Mouse (Mus musculus) MEL (cell line): ENCODE data around the gene Dtx3. TPM values are rescaled to one million over a fixed set of nuclear protein-coding genes. Genes with fewer than 3 reads are reported as not detected.

Experiments
- DNase-seq: peaks from one replicate; pipeline ENCODE4 v3.0.0; 2011; ENCODE audit warnings: low read depth, low spot score
- H3K27ac ChIP-seq: 2 replicates; pipeline ENCODE4 v1.5.1; 2012; ENCODE audit warnings: low read depth, mild to moderate bottlenecking, control low read depth, low read length, moderate library complexity; ENCODE audit not compliant: control insufficient read depth
- H3K27me3 ChIP-seq, 2 experiments: fragments of 150-350 bp in 1 of 2; sonication (generic) in 1 of 2; 2 replicates each; pipeline ENCODE4 v1.6.1; 2012; ENCODE audit warnings: low read length in 2 of 2, mild to moderate bottlenecking in 2 of 2, improper control_type of control experiment in 1 of 2, moderate library complexity in 1 of 2; ENCODE audit not compliant: insufficient read depth in 2 of 2, control insufficient read depth in 1 of 2
- H3K36me3 ChIP-seq, 2 experiments: 2 replicates each; pipeline ENCODE4 v1.6.1; 2012 to 2014; ENCODE audit warnings: low read length in 2 of 2, improper control_type of control experiment in 1 of 2, inconsistent platforms in 1 of 2, mild to moderate bottlenecking in 1 of 2; ENCODE audit not compliant: insufficient read depth in 2 of 2, control insufficient read depth in 1 of 2
- H3K4me1 ChIP-seq, 2 experiments: fragments of 150-350 bp in 1 of 2; sonication (generic) in 1 of 2; 2 replicates each; pipeline ENCODE4 v1.6.1; 2012; ENCODE audit warnings: low read length in 2 of 2, improper control_type of control experiment in 1 of 2, mild to moderate bottlenecking in 1 of 2; ENCODE audit not compliant: insufficient read depth in 2 of 2, control insufficient read depth in 1 of 2
- H3K4me3 ChIP-seq, 2 experiments: fragments of 150-350 bp in 1 of 2; sonication (generic) in 1 of 2; 2 replicates each; pipeline ENCODE4 v1.5.1; 2012; ENCODE audit warnings: low read depth in 2 of 2, low read length in 2 of 2, mild to moderate bottlenecking in 2 of 2, moderate library complexity in 2 of 2, control low read depth in 1 of 2, improper control_type of control experiment in 1 of 2; ENCODE audit not compliant: control insufficient read depth in 1 of 2, insufficient read depth in 1 of 2
- H3K79me2 ChIP-seq: 2 replicates; pipeline ENCODE4 v1.6.1; 2012; ENCODE audit warnings: mild to moderate bottlenecking, low read length, moderate library complexity; ENCODE audit not compliant: control insufficient read depth, poor library complexity, insufficient read depth
- H3K9ac ChIP-seq: 2 replicates; pipeline ENCODE4 v1.6.1; 2012; ENCODE audit warnings: low read depth, mild to moderate bottlenecking, control low read depth, low read length, moderate library complexity; ENCODE audit not compliant: control insufficient read depth, poor library complexity, severe bottlenecking
- H3K9me3 ChIP-seq: fragments of 150-350 bp; sonication (generic); replicated peaks from 2 replicates; pipeline ENCODE4 v1.6.1; 2012; ENCODE audit warnings: mild to moderate bottlenecking, low read length, improper control_type of control experiment, moderate library complexity; ENCODE audit not compliant: insufficient read depth
- CHD1 ChIP-seq: IDR thresholded peaks from 2 replicates; pipeline ENCODE4 v1.6.1; 2012; ENCODE audit warnings: low read depth, mild to moderate bottlenecking, inconsistent platforms, low read length, improper control_type of control experiment
- CTCF ChIP-seq, 3 experiments: IDR thresholded peaks in 2 of 3; conservative IDR thresholded peaks in 1 of 3; 2 replicates each; pipeline ENCODE4 v1.5.1; 2011 to 2012; ENCODE audit warnings: low read length in 3 of 3, low read depth in 2 of 3, mild to moderate bottlenecking in 2 of 3, improper control_type of control experiment in 1 of 3, inconsistent platforms in 1 of 3, mixed read lengths in 1 of 3, moderate library complexity in 1 of 3; ENCODE audit not compliant: control insufficient read depth in 1 of 3, insufficient read depth in 1 of 3, poor library complexity in 1 of 3, severe bottlenecking in 1 of 3
- EP300 ChIP-seq, 2 experiments: IDR thresholded peaks; 2 replicates each; pipeline ENCODE4 v1.6.1; 2011; ENCODE audit warnings: improper control_type of control experiment in 2 of 2, low read length in 2 of 2, low read depth in 1 of 2, mild to moderate bottlenecking in 1 of 2
- ETS1 ChIP-seq: IDR thresholded peaks from 2 replicates; pipeline ENCODE4 v1.6.1; 2012; ENCODE audit warnings: low read depth, mild to moderate bottlenecking, inconsistent platforms, low read length, improper control_type of control experiment, moderate library complexity
- GABPA ChIP-seq: IDR thresholded peaks from 2 replicates; pipeline ENCODE4 v1.6.1; 2012; ENCODE audit warnings: low read depth, mild to moderate bottlenecking, inconsistent platforms, low read length, improper control_type of control experiment, moderate library complexity
- HCFC1 ChIP-seq: IDR thresholded peaks from 2 replicates; pipeline ENCODE4 v1.6.1; 2012; ENCODE audit warnings: low read depth, mild to moderate bottlenecking, inconsistent platforms, low read length, improper control_type of control experiment, moderate library complexity
- JUND ChIP-seq: IDR thresholded peaks from 2 replicates; pipeline ENCODE4 v1.6.1; 2011; ENCODE audit warnings: low read depth, mild to moderate bottlenecking, improper control_type of control experiment, low read length
- KAT2A ChIP-seq: conservative IDR thresholded peaks from 2 replicates; pipeline ENCODE4 v1.6.1; 2012; ENCODE audit warnings: low read depth, low read length, improper control_type of control experiment, inconsistent platforms
- MAFK ChIP-seq: IDR thresholded peaks from 2 replicates; pipeline ENCODE4 v1.6.1; 2011; ENCODE audit warnings: low read depth, mild to moderate bottlenecking, low read length, improper control_type of control experiment, borderline replicate concordance
- MXI1 ChIP-seq: IDR thresholded peaks from 2 replicates; pipeline ENCODE4 v1.6.1; 2011; ENCODE audit warnings: mild to moderate bottlenecking, low read depth, low read length, improper control_type of control experiment
- MYC ChIP-seq: IDR thresholded peaks from 2 replicates; pipeline ENCODE4 v1.6.1; 2011; ENCODE audit warnings: low read depth, mild to moderate bottlenecking, low read length, improper control_type of control experiment, moderate library complexity
- NELFE ChIP-seq: IDR thresholded peaks from 2 replicates; pipeline ENCODE4 v1.6.1; 2011; ENCODE audit warnings: low read depth, low read length, improper control_type of control experiment
- NRF1 ChIP-seq: IDR thresholded peaks from 2 replicates; pipeline ENCODE4 v1.6.1; 2014; ENCODE audit warnings: low read depth, mild to moderate bottlenecking, inconsistent platforms, low read length, improper control_type of control experiment, moderate library complexity; ENCODE audit not compliant: poor library complexity, insufficient read depth, severe bottlenecking
- POLR2A ChIP-seq, 2 experiments: IDR thresholded peaks; 2 replicates each; pipeline ENCODE4 v1.6.1; 2011 to 2012; ENCODE audit warnings: low read length in 2 of 2, mild to moderate bottlenecking in 2 of 2, control low read depth in 1 of 2, improper control_type of control experiment in 1 of 2, low read depth in 1 of 2, moderate library complexity in 1 of 2; ENCODE audit not compliant: control insufficient read depth in 1 of 2, insufficient read depth in 1 of 2, poor library complexity in 1 of 2
- POLR2AphosphoS5 ChIP-seq: IDR thresholded peaks from 2 replicates; pipeline ENCODE4 v1.6.1; 2012; ENCODE audit warnings: low read depth, borderline replicate concordance, mild to moderate bottlenecking, inconsistent platforms, low read length, moderate library complexity, mixed read lengths
- RCOR1 ChIP-seq: IDR thresholded peaks from 2 replicates; pipeline ENCODE4 v1.6.1; 2012; ENCODE audit warnings: low read depth, mild to moderate bottlenecking, inconsistent platforms, low read length, improper control_type of control experiment
- SIN3A ChIP-seq: IDR thresholded peaks from 2 replicates; pipeline ENCODE4 v1.6.1; 2012; ENCODE audit warnings: low read length, improper control_type of control experiment, inconsistent platforms
- SMC3 ChIP-seq: IDR thresholded peaks from 2 replicates; pipeline ENCODE4 v1.6.1; 2011; ENCODE audit warnings: low read depth, low read length, improper control_type of control experiment
- TCF12 ChIP-seq: IDR thresholded peaks from 2 replicates; pipeline ENCODE4 v1.6.1; 2014; ENCODE audit warnings: low read depth, mild to moderate bottlenecking, inconsistent platforms, low read length, improper control_type of control experiment, moderate library complexity
- UBTF ChIP-seq: IDR thresholded peaks from 2 replicates; pipeline ENCODE4 v1.6.1; 2012; ENCODE audit warnings: low read depth, mild to moderate bottlenecking, inconsistent platforms, low read length, improper control_type of control experiment, moderate library complexity, borderline replicate concordance; ENCODE audit not compliant: insufficient read depth
- USF1 ChIP-seq: IDR thresholded peaks from 2 replicates; pipeline ENCODE4 v1.6.1; 2014; ENCODE audit warnings: low read depth, mild to moderate bottlenecking, inconsistent platforms, low read length, improper control_type of control experiment, moderate library complexity
- ZC3H11A ChIP-seq: IDR thresholded peaks from 2 replicates; pipeline ENCODE4 v1.6.1; 2012; ENCODE audit warnings: low read depth, mild to moderate bottlenecking, inconsistent platforms, low read length, improper control_type of control experiment
- ZKSCAN1 ChIP-seq: IDR thresholded peaks from 2 replicates; pipeline ENCODE4 v1.6.1; 2012; ENCODE audit warnings: low read depth, mild to moderate bottlenecking, inconsistent platforms, low read length, improper control_type of control experiment, moderate library complexity
- ZMIZ1 ChIP-seq: IDR thresholded peaks from 2 replicates; pipeline ENCODE4 v1.6.1; 2012; ENCODE audit warnings: low read depth, mild to moderate bottlenecking, inconsistent platforms, low read length, improper control_type of control experiment, moderate library complexity
- polyA plus RNA-seq, 2 experiments: library from polyadenylated mRNA; stranded (reverse) in 1 of 2; unstranded in 1 of 2; fragments of >175 nt in 1 of 2; fragments of >200 nt in 1 of 2; gene quantifications; 2 replicates each; pipeline versions ENCODE4 v1.2.1 to v1.2.4; 2012; ENCODE audit warnings: low replicate concordance in 2 of 2, low read depth in 1 of 2; ENCODE audit not compliant: insufficient read length in 2 of 2, insufficient read depth in 1 of 2, missing spikeins in 1 of 2
- total RNA-seq: library from RNA; depleted of rRNA; stranded (reverse); fragments of 300-350 nt; gene quantifications from 2 replicates; pipeline ENCODE4 v1.2.3, GENCODE M21; 2012

The Dtx3 gene
- total and polyA plus RNA-seq, 3 experiments = 30.5 to 107 TPM; not detected in 1

DNA sequence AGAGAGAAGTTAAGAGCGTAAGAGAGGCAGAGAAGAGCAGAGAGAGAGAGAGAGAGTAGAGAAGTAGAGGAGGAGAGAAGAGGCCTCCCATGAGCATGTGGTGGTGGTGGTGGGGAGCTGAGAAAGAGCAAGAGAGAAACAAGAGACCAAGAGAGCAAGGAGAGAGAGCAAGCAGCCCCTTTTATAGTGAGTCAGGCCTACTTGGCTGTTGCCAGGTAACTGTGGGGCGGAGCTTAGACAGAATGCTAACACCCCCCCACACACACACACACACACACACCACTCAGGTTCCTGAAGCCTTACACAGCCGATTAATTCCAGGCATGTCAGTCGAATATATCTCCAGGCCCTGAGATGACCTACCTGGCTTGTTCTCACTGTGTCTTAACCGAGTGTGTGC lies 50.2 kb downstream of the Dtx3 start:
- Histone ChIP-seq H3K9me3 (no peaks in the 10 kb centered on the region), H3K4me3 (no peak overlapping the region), H3K27me3 (no peaks in the 10 kb centered on the region), H3K9ac (no peak overlapping the region), H3K79me2 (no peaks in the 10 kb centered on the region), H3K27ac (no peak overlapping the region), H3K36me3 (no peaks in the 10 kb centered on the region), H3K4me1 (no peaks in the 10 kb centered on the region)
- no peak for TF ChIP-seq KAT2A
- no peak for TF ChIP-seq UBTF
- TF ChIP-seq SMC3 = no peak
- no peak for TF ChIP-seq ETS1
- DNase-seq = no peak

DNA sequence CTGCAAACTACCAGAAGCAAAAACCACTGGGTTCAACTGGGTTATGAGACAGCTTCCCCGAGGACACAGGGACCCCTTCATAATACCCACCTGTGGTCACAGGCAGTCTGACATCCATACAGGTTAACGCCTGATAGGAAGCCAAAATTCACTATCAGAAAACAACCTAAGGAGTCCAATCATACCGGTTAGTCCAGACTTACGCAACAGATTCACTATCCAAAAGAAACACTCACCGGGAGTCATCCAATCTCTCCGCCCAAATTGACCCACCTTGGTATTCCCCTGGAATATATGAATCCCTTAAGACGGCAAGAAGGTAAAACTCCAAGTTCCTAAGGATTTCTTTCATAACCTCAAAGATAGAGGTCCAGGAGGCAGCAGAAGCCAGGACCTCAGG lies 51.0 kb downstream of the Dtx3 start:
- Histone ChIP-seq H3K36me3 (no peaks in the 10 kb centered on the region), H3K9ac (no peak overlapping the region), H3K27me3 (no peaks in the 10 kb centered on the region), H3K27ac (no peak overlapping the region), H3K4me1 (no peaks in the 10 kb centered on the region), H3K9me3 (no peaks in the 10 kb centered on the region), H3K79me2 (no peaks in the 10 kb centered on the region), H3K4me3 (no peak overlapping the region)
- DNase-seq = no peak
- TF ChIP-seq NRF1 = no peak
- no peak for TF ChIP-seq POLR2AphosphoS5
- TF ChIP-seq ZMIZ1 = no peak
- no peak for TF ChIP-seq JUND
- no peak for TF ChIP-seq CTCF (IDR thresholded peaks at IDR 0.05 in 2 of 3, conservative IDR thresholded peaks at IDR 0.05 in 1 of 3; ENCODE audit: control insufficient read depth in 1 of 3, insufficient read depth in 1 of 3, low read depth in 2 of 3, low read length in 3 of 3, poor library complexity in 1 of 3, severe bottlenecking in 1 of 3)
- no peak for TF ChIP-seq MXI1
- no peak for TF ChIP-seq ETS1
- TF ChIP-seq CHD1 = no peak
- no peak for TF ChIP-seq ZC3H11A
- TF ChIP-seq TCF12 = no peak
- no peak for TF ChIP-seq SMC3

- Histone ChIP-seq H3K9ac (no peak overlapping the region), H3K27ac (no peak overlapping the region), H3K9me3 (no peaks in the 10 kb centered on the region), H3K4me1 (peaks cover 8 to 9% of the 10 kb centered on the region in 2 experiments), H3K4me3 (no peak overlapping the region), H3K36me3 (peaks cover 0 to 9% of the 10 kb centered on the region in 2 experiments; a peak in 2 of 4 replicates), H3K79me2 (no peaks in the 10 kb centered on the region), H3K27me3 (no peaks in the 10 kb centered on the region)
- TF ChIP-seq CTCF (IDR thresholded peaks at IDR 0.05 in 2 of 3, conservative IDR thresholded peaks at IDR 0.05 in 1 of 3; ENCODE audit: control insufficient read depth in 1 of 3, insufficient read depth in 1 of 3, low read depth in 2 of 3, low read length in 3 of 3, poor library complexity in 1 of 3, severe bottlenecking in 1 of 3) (no peak), NELFE (no peak), ZKSCAN1 (no peak), USF1 (no peak), MYC (no peak), MAFK (no peak), POLR2A (IDR thresholded peaks at IDR 0.05; ENCODE audit: control insufficient read depth in 1 of 2, insufficient read depth in 1 of 2, low read depth in 1 of 2, low read length in 2 of 2, poor library complexity in 1 of 2) (no peak), EP300 (IDR thresholded peaks at IDR 0.05; ENCODE audit: low read depth in 1 of 2, low read length in 2 of 2) (no peak), SIN3A (no peak), RCOR1 (no peak), HCFC1 (no peak), GABPA (no peak)
- DNase-seq = no peak
Measured at GRCm38 (mm10) chr10:127143228-127143627, 52.3 kb downstream of the Dtx3 start.
